19 mouse cellular contexts compared by ENCODE assay signal in genomic region chr2:137044122-137044521, GRCm38 (mm10).
"Had no signal": no experiment of that assay in that cellular context is flagged by ENCODE, and none has a peak within 500 bp of the region (broad histone marks: within the 10 kb centered on the region; RNA-seq: fewer than 3 reads in every experiment).

No protein-coding gene starts in this region.

- DNase-seq: kidney, adult 8-10 months; kidney, postnatal 10 days; kidney, postnatal 36 days; layer of hippocampus, postnatal 36 days; liver, embryonic 13.5 days; lung, adult 2 months; lung, postnatal 14 days; lung, postnatal 4 days; right cerebral cortex, adult 18-20 months; right cerebral cortex, postnatal 14 days; right cerebral cortex, postnatal 4 days; thymus, adult 2 months; thymus, postnatal 14 days; thymus, postnatal 4 days had no signal

- H3K27ac ChIP-seq: kidney, embryonic 15.5 days; left cerebral cortex, adult 2 months; liver, embryonic 13.5 days; midbrain, embryonic 12.5 days; midbrain, embryonic 15.5 days; stomach, postnatal 0 days had no signal

- H3K4me3 ChIP-seq: kidney, embryonic 15.5 days; left cerebral cortex, adult 2 months; liver, embryonic 13.5 days; midbrain, embryonic 12.5 days; midbrain, embryonic 15.5 days had no signal

- H3K4me1 ChIP-seq: kidney, embryonic 15.5 days; liver, embryonic 13.5 days; midbrain, embryonic 12.5 days; midbrain, embryonic 15.5 days had no signal

- H3K9me3 ChIP-seq: kidney, embryonic 15.5 days; liver, embryonic 13.5 days; midbrain, embryonic 12.5 days; midbrain, embryonic 15.5 days had no signal

- H3K4me2 ChIP-seq: kidney, embryonic 15.5 days; liver, embryonic 13.5 days; midbrain, embryonic 12.5 days; midbrain, embryonic 15.5 days had no signal

- ATAC-seq: midbrain, embryonic 15.5 days had no signal

- H3K36me3 ChIP-seq: kidney, embryonic 15.5 days; liver, embryonic 13.5 days; midbrain, embryonic 15.5 days had no signal

- H3K27me3 ChIP-seq: kidney, embryonic 15.5 days; liver, embryonic 13.5 days; midbrain, embryonic 12.5 days; midbrain, embryonic 15.5 days had no signal

- H3K9ac ChIP-seq: kidney, embryonic 15.5 days; liver, embryonic 13.5 days; midbrain, embryonic 12.5 days; midbrain, embryonic 15.5 days had no signal
